Mouse (Mus musculus) neural tube, embryonic 14.5 days (tissue): ENCODE measurements around the gene Gpr6. TPM values are rescaled to one million over a fixed set of nuclear protein-coding genes. Genes with fewer than 3 reads are reported as not detected.

Experiments
- ATAC-seq: fragments of 200-750 bp; cut with Nextera tagmentation; 2 replicates; pipeline ENCODE4 v1.8.0; 2017; ENCODE audit warnings: low read depth, mild to moderate bottlenecking, moderate TSS enrichment, moderate library complexity
- H3K27ac ChIP-seq: fragments of 300-500 bp; sonication (generic); 2 replicates; pipeline ENCODE4 v1.5.1; 2014; ENCODE audit warnings: low read depth, mild to moderate bottlenecking, control low read depth, low read length, moderate library complexity, mixed read lengths
- H3K27me3 ChIP-seq: fragments of 300-500 bp; sonication (generic); 2 replicates; pipeline ENCODE4 v1.6.1; 2014; ENCODE audit warnings: low read length; ENCODE audit not compliant: control insufficient read depth, insufficient read depth
- H3K36me3 ChIP-seq: fragments of 300-500 bp; sonication (generic); 2 replicates; pipeline ENCODE4 v1.6.1; 2014; ENCODE audit warnings: low read length, mixed read lengths; ENCODE audit not compliant: control insufficient read depth, insufficient read depth
- H3K4me1 ChIP-seq: fragments of 300-500 bp; sonication (generic); 2 replicates; pipeline ENCODE4 v1.6.1; 2014; ENCODE audit warnings: low read length; ENCODE audit not compliant: control insufficient read depth, insufficient read depth
- H3K4me2 ChIP-seq: fragments of 300-500 bp; sonication (generic); 2 replicates; pipeline ENCODE4 v1.6.1; 2014; ENCODE audit warnings: mild to moderate bottlenecking, low read depth, low read length, control low read depth
- H3K4me3 ChIP-seq: fragments of 300-500 bp; sonication (generic); 2 replicates; pipeline ENCODE4 v1.5.1; 2014; ENCODE audit warnings: low read depth, low read length, control low read depth, mixed read lengths
- H3K9ac ChIP-seq: fragments of 300-500 bp; sonication (generic); replicated peaks from 2 replicates; pipeline ENCODE4 v1.6.1; 2014; ENCODE audit warnings: low read depth, mild to moderate bottlenecking, control low read depth, low read length, mixed read lengths
- H3K9me3 ChIP-seq: fragments of 300-500 bp; sonication (generic); 2 replicates; pipeline ENCODE4 v1.6.1; 2016; ENCODE audit warnings: low read length; ENCODE audit not compliant: control insufficient read depth
- WGBS: fragments of 180-500 bp; shearing (Covaris S2); extraction: QIAGEN DNeasy Blood & Tissue Kit; methylation state at CpG from one replicate; pipeline ENCODE4 v1.1.7; 2014; 5-methylcytosine and 5-hydroxymethylcytosine counted together
- polyA plus RNA-seq: library from polyadenylated mRNA; unstranded; fragments of >200 nt; fragmentation: Nextera tagmentation; extraction: Ambion mirVana; gene quantifications from 2 replicates; pipeline ENCODE4 v1.2.1, GENCODE M21; 2014

Gene Gpr6
- polyA plus RNA-seq = 0.33 and 0.92 TPM in 2 replicates

DNA sequence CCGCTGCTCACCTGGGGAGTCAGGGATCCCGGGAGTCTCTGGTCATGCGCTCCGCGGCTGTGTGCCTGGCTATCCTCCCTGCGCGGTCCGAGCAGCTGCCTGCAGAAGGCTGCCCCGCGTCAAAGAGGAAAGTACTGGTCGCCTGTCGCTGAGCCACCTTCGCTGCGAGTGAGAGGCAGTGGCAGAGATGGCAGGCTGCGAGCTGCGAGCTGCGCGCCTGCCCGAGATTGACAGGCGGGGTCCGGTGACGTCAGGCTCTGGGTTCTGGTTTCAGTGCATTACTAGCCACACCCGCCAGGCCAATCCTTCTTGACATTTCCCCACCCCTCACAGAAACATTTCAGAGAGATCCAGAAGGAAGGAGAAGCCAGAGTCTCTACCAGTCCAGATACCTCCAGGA, at the start of gene Gpr6:
Gene Gpr6, minus strand, starts transcription at position 170 of the 400 bp plus-strand sequence.
- Histone ChIP-seq H3K27me3 (peaks cover 25% of the 10 kb centered on the region), H3K9me3 (no peaks in the 10 kb centered on the region), H3K4me3 (peak within 1 kb of the TSS; percentile 50), H3K9ac (peak within 1 kb of the TSS; percentile 56), H3K4me2 (peak within 1 kb of the TSS; percentile 89), H3K27ac (no peak within 1 kb of the TSS), H3K4me1 (0 out of 2 replicates have a peak, but pooled peaks cover 8% of the 10 kb centered on the region), H3K36me3 (no peaks in the 10 kb centered on the region)
- 1% methylated on average over 23 of the region's 23 CpGs for WGBS
- ATAC-seq = peak; percentile 76

DNA sequence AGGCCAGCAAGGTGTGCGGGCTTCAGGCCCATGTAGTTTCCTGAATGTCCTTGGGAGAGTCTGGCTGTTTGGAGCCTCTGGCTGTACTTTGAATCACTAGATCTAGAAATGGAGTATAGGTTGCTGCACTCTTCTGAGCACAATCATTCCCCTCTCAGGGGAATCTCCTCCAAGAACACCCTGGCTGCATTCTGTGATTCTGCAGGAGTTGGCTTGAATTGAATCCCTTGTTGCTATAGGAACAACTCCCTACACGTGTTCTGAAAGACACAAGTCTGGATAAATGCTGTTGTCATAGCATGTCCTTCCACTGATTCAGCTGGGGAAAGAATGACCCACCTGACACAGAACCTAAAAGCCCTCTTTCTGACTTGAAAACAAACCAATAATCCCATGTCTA, 28.0 kb upstream of the Gpr6 start:
- no peak for ATAC-seq
- Histone ChIP-seq H3K9ac (no peak overlapping the region), H3K4me2 (no peak overlapping the region), H3K9me3 (no peaks in the 10 kb centered on the region), H3K4me3 (no peak overlapping the region), H3K27me3 (no peaks in the 10 kb centered on the region), H3K4me1 (no peaks in the 10 kb centered on the region), H3K36me3 (no peaks in the 10 kb centered on the region), H3K27ac (no peak overlapping the region)
- 65% methylated on average over 2 of the region's 2 CpGs for WGBS

DNA sequence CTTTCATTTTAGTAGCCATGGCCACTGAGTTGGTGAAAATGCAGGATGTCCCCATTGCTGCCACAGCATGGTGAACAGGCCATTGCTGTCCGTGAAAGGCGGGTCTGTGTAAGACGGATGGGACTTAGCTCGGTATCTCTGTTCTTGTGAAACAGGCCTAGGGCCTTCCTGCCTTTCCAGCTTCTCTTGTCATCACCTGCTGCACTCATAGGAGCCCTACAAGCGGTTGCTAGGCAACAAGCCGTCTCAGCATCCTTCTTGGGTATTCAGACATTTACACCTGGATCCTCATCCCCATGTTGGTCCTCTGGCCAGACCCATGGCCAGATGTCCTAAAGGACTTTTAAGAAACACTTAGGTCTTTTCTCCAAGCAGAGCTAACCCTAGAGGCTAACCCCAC, 26.1 kb upstream of the Gpr6 start:
- Histone ChIP-seq H3K9me3 (no peaks in the 10 kb centered on the region), H3K4me2 (no peak overlapping the region), H3K4me1 (no peaks in the 10 kb centered on the region), H3K4me3 (no peak overlapping the region), H3K36me3 (no peaks in the 10 kb centered on the region), H3K27ac (no peak overlapping the region), H3K27me3 (no peaks in the 10 kb centered on the region), H3K9ac (no peak overlapping the region)
- peak; percentile 34; the same call in 1 of the 2 replicates for ATAC-seq
- 79% methylated on average over 6 of the region's 6 CpGs for WGBS

DNA sequence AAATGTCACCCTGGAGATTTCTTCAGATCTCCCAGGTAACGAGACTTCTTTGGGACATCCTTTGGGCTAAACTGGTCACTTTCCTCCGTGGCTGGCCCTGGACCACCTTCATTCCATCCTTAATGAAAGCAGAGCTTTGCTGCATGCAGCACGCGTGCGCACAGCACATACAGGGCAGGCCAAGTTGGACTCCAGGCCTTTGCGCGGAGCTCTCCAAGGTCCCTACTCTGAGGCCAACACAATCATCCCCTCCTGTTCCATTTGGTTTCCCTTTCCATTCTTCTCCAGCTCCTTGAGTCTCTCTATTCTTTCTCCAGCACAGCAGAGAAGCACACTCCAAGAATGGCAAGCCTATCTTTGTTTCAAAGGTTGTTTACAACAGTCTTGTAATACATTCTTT, 16.8 kb upstream of the Gpr6 start:
- no peaks in the 10 kb centered on the region for H3K9me3 ChIP-seq
- no peaks in the 10 kb centered on the region for H3K27me3 ChIP-seq
- H3K4me1 ChIP-seq = no peaks in the 10 kb centered on the region
- no peak overlapping the region for H3K4me3 ChIP-seq
- no peak overlapping the region for H3K9ac ChIP-seq
- 57% methylated on average over 7 of the region's 7 CpGs for WGBS
- no peak for ATAC-seq
- H3K36me3 ChIP-seq = no peaks in the 10 kb centered on the region
- no peak overlapping the region for H3K4me2 ChIP-seq
- no peak overlapping the region for H3K27ac ChIP-seq

DNA sequence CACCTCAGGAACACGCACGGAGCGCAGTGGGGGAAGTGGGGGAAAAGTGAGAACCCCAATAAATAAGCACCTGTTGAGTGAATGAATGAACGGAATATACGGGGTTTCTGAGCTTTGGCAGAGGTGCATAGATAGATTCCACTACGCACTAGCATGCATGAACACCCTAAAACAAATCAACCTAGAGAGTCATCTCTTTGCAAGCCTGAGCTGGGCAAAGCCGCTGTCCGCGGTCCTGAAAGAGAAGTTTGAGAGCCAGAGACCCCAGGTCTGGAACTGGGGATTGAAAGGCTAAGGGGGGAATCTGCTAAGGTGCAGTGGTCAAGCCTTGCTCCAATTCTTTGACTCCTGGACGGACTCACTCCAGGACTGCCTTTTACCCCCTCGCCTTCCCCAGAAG, 389 bp downstream of the Gpr6 start:
- Histone ChIP-seq H3K9ac (peak overlapping the region; percentile 56), H3K9me3 (no peaks in the 10 kb centered on the region), H3K4me2 (peak overlapping the region; percentile 89), H3K4me3 (peak overlapping the region; percentile 50), H3K4me1 (0 out of 2 replicates have a peak, but pooled peaks cover 8% of the 10 kb centered on the region), H3K36me3 (no peaks in the 10 kb centered on the region), H3K27me3 (peaks cover 25% of the 10 kb centered on the region), H3K27ac (no peak overlapping the region)
- 2% methylated on average over 11 of the region's 11 CpGs for WGBS
- peak; percentile 45 for ATAC-seq

DNA sequence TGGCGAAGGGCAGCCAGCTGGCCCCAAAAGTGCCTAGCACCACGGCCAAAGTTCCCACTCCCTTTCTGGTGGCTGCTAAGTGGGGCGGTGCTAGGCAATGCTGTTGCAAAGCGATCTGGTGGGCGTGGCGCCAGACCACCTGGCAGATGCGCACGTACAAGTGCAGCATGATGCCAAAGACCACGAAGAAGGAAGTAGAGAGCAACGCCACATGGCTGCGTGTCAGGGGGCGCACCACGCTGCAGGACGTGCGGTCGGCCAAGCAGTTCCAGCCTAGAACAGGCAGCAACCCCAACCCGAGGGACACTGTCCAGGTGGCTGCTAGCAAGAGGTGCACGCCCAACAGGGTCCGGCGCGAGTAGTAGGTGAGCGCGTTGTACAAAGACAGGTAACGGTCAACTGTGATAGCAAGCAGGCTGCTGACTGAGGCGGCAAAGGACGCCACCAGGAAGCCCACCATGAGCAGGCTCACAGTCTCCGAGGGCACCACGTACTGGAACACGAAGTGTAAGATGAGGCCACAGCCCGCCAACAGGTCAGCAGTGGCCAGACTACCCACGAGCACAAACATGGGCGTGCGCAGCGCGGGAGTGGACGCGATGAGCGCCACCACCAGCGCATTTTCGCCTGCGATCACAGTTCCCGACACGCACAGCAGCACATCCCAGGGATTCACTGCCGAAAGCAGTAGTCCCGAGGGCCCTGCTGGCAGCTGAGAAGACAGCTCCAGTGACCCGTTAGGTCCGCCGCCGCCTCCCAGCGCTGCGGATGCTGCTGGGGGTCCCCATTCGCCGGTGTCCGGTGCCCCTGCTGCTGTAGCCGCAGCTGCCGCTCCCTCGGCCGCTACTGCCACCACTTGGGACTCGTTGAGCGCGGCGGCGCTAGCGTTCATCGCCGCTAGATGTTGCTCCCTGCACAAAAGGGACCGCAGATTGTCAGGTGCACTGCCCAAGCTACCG, 1.1 kb downstream of the Gpr6 start:
- peak overlapping the region; percentile 50 for H3K4me3 ChIP-seq
- H3K9ac ChIP-seq = peak overlapping the region; percentile 56
- H3K4me2 ChIP-seq = peak overlapping the region; percentile 89
- ATAC-seq = peak; percentile 54
- H3K36me3 ChIP-seq = no peaks in the 10 kb centered on the region
- peaks cover 25% of the 10 kb centered on the region for H3K27me3 ChIP-seq
- no peak overlapping the region for H3K27ac ChIP-seq
- H3K4me1 ChIP-seq = 0 out of 2 replicates have a peak, but pooled peaks cover 8% of the 10 kb centered on the region
- 3% methylated on average over 68 of the region's 68 CpGs for WGBS
- no peaks in the 10 kb centered on the region for H3K9me3 ChIP-seq

DNA sequence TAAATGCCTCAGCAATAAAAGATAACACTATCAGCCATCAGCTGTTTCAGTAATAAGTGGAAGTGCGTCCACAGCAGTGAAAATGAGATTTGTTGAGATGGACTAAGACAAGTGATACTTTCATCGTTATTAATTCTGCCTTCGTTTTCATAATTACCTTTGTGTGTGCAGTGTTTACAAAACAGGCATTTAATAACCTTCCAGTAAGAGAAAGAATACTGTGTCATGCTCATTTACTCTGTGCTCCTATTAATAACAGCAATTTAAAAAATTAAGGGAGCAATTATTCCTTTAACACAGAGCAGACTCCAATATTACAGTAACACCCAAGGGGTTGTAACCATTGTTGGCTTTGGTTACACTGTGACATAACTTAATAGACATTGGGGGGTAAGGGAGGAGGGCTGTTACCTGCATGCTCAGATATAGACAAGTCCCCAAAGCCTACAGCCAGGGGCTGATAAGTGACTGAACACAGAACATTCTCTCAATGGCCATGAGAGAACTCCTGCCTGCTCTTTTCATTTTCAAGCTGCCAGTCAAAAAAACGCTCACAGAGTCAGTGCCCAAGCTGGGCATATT, 11.7 kb downstream of the Gpr6 start:
- WGBS = 65% methylated on average over 4 of the region's 4 CpGs
- H3K9me3 ChIP-seq = no peaks in the 10 kb centered on the region
- no peak overlapping the region for H3K4me3 ChIP-seq
- no peaks in the 10 kb centered on the region for H3K36me3 ChIP-seq
- no peaks in the 10 kb centered on the region for H3K4me1 ChIP-seq
- ATAC-seq = peak; percentile 51; the same call in 1 of the 2 replicates
- H3K9ac ChIP-seq = no peak overlapping the region
- no peak overlapping the region for H3K27ac ChIP-seq
- H3K27me3 ChIP-seq = no peaks in the 10 kb centered on the region
- H3K4me2 ChIP-seq = no peak overlapping the region

DNA sequence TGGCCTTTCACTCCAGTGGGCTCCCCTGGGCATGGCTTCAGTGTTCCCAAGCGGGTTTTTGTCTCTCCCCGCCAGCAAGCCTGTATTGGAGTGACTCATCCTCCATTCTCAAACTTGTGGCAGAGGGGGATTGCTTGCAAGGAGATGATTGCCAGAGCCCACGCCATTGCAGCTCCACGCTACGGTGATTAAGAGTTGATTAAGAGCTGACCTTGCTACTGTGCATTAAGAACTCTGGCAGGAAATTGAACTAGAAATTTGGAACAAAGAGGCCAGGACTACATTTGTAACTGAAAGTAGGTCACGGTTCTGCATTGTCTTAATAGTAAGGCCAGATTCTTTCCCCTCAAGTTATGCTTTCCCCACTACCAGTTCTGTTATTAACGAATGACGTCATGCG, 16.5 kb downstream of the Gpr6 start:
- Histone ChIP-seq H3K27me3 (no peaks in the 10 kb centered on the region), H3K4me3 (no peak overlapping the region), H3K9ac (no peak overlapping the region), H3K4me2 (no peak overlapping the region), H3K27ac (no peak overlapping the region), H3K9me3 (no peaks in the 10 kb centered on the region), H3K4me1 (no peaks in the 10 kb centered on the region), H3K36me3 (no peaks in the 10 kb centered on the region)
- 74% methylated on average over 9 of the region's 9 CpGs for WGBS
- ATAC-seq = no peak

DNA sequence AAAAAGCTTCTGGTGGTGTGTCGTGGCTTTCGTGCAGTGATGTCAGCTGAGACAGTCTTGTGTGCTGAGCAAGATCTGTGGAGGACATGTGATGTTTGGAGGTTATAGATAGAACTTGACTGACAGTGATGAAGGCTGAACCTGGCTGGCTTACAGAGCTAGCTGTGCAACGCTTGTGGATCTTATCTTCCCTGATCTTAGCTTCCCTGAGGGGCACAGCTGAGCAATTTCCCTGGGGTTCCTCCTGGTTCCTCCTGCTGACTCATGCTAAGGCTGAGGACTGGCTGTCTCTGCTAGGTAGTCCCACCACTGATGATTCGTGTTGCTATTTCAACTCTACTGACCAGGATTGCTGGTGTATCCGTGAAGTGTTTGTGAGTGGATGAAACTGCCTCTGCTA, 18.1 kb downstream of the Gpr6 start:
- no peak for ATAC-seq
- H3K4me3 ChIP-seq = no peak overlapping the region
- H3K27ac ChIP-seq = no peak overlapping the region
- no peaks in the 10 kb centered on the region for H3K36me3 ChIP-seq
- no peaks in the 10 kb centered on the region for H3K4me1 ChIP-seq
- WGBS = 84% methylated on average over 5 of the region's 5 CpGs
- no peak overlapping the region for H3K9ac ChIP-seq
- H3K4me2 ChIP-seq = no peak overlapping the region
- no peaks in the 10 kb centered on the region for H3K27me3 ChIP-seq
- H3K9me3 ChIP-seq = no peaks in the 10 kb centered on the region
